Mouse (Mus musculus) limb, embryonic 14.5 days (tissue): Measurements from ENCODE around the gene Ncmap. TPM values are rescaled to one million over a fixed set of nuclear protein-coding genes. Genes with fewer than 3 reads are reported as not detected.

Experiments
- ATAC-seq: fragments of 200-750 bp; cut with Nextera tagmentation; 2 replicates; pipeline ENCODE4 v1.8.0; 2017; ENCODE audit warnings: low read depth, moderate number of reproducible peaks, moderate TSS enrichment; ENCODE audit not compliant: low FRiP score
- DNase-seq: peaks from one replicate; pipeline ENCODE4 v3.0.0-alpha.2; 2015; ENCODE audit warnings: low spot score
- H3K27ac ChIP-seq: fragments of 300-500 bp; sonication (generic); replicated peaks from 2 replicates; pipeline ENCODE4 v1.5.1; 2014; ENCODE audit warnings: low read depth, mild to moderate bottlenecking, low read length, moderate library complexity, mixed read lengths
- H3K27me3 ChIP-seq: fragments of 300-500 bp; sonication (generic); 2 replicates; pipeline ENCODE4 v1.6.1; 2014; ENCODE audit warnings: low read length, mixed read lengths; ENCODE audit not compliant: control insufficient read depth, insufficient read depth
- H3K36me3 ChIP-seq: fragments of 300-500 bp; sonication (generic); 2 replicates; pipeline ENCODE4 v1.6.1; 2014; ENCODE audit warnings: mild to moderate bottlenecking, low read length, moderate library complexity, mixed read lengths; ENCODE audit not compliant: control insufficient read depth, insufficient read depth
- H3K4me1 ChIP-seq: fragments of 300-500 bp; sonication (generic); 2 replicates; pipeline ENCODE4 v1.6.1; 2014; ENCODE audit warnings: antibody characterized with exemption, low read length, mixed read lengths; ENCODE audit not compliant: control insufficient read depth, insufficient read depth
- H3K4me2 ChIP-seq: fragments of 300-500 bp; sonication (generic); replicated peaks from 2 replicates; pipeline ENCODE4 v1.6.1; 2014; ENCODE audit warnings: low read depth, mild to moderate bottlenecking, low read length, moderate library complexity; ENCODE audit not compliant: severe bottlenecking
- H3K4me3 ChIP-seq: fragments of 300-500 bp; sonication (generic); replicated peaks from 2 replicates; pipeline ENCODE4 v1.5.1; 2014; ENCODE audit warnings: low read length
- H3K9ac ChIP-seq: fragments of 300-500 bp; sonication (generic); 2 replicates; pipeline ENCODE4 v1.6.1; 2014; ENCODE audit warnings: mild to moderate bottlenecking, low read depth, low read length, moderate library complexity; ENCODE audit not compliant: severe bottlenecking
- H3K9me3 ChIP-seq: fragments of 300-500 bp; sonication (generic); 2 replicates; pipeline ENCODE4 v1.6.1; 2016; ENCODE audit warnings: low read length; ENCODE audit not compliant: control insufficient read depth
- POLR2A ChIP-seq: fragments of 200-500 bp; IDR thresholded peaks from 2 replicates; pipeline ENCODE4 v1.8.0; 2012; ENCODE audit warnings: inconsistent platforms, mild to moderate bottlenecking, moderate library complexity, borderline replicate concordance; ENCODE audit not compliant: insufficient read depth, insufficient read length; ENCODE audit errors: extremely low read depth
- WGBS: fragments of 180-500 bp; shearing (Covaris S2); extraction: QIAGEN DNeasy Blood & Tissue Kit; methylation state at CpG from one replicate; pipeline ENCODE4 v1.1.7; 2014; 5-methylcytosine and 5-hydroxymethylcytosine counted together
- polyA plus RNA-seq, 2 experiments: library from polyadenylated mRNA; depleted of rRNA in 1 of 2; stranded (reverse) in 1 of 2; unstranded in 1 of 2; fragments of >200 nt; fragmentation: Nextera tagmentation in 1 of 2; extraction: Ambion mirVana in 1 of 2; gene quantifications; 2 replicates each; pipeline versions ENCODE4 v1.2.1 to v1.2.3; 2012 to 2014

Gene Ncmap
- polyA plus RNA-seq, 2 experiments, result 11.9 to 20.9 TPM

DNA sequence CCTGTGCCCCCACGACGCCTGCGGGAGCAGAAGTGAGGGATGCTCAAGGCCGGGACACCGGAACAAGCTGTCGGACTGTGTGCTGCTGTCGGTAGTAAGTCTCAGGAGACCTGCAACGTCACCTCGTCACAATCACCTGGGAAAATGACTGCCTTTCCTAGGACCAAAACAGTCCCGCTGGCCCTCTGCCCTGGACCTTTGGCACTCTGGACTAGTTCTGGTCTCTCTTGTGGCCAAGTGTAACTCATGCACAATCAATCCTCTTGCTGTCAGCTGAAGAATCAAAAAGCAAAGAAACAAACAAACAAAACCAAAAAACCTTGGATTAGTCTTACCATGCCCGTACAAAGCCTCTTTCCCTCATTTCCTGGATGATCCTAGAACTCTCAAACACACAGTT lies 20.8 kb downstream of the Ncmap start:
- 83% methylated on average over 11 of the region's 11 CpGs for WGBS
- no peak for ATAC-seq
- Histone ChIP-seq H3K36me3 (no peaks in the 10 kb centered on the region), H3K9me3 (no peaks in the 10 kb centered on the region), H3K27me3 (no peaks in the 10 kb centered on the region), H3K27ac (no peak overlapping the region), H3K4me1 (no peaks in the 10 kb centered on the region), H3K4me3 (no peak overlapping the region), H3K4me2 (no peak overlapping the region), H3K9ac (no peak overlapping the region)
- no peak for DNase-seq
- no peak for TF ChIP-seq POLR2A

- Histone ChIP-seq H3K27ac (no peak overlapping the region), H3K4me1 (no peaks in the 10 kb centered on the region), H3K27me3 (no peaks in the 10 kb centered on the region), H3K4me3 (no peak overlapping the region), H3K4me2 (no peak overlapping the region), H3K36me3 (no peaks in the 10 kb centered on the region), H3K9me3 (no peaks in the 10 kb centered on the region), H3K9ac (no peak overlapping the region)
- WGBS, result 58% methylated on average over 3 of the region's 3 CpGs
- TF ChIP-seq POLR2A, result no peak
- ATAC-seq, result no peak
- DNase-seq, result no peak
Observed at GRCm38 (mm10) chr4:135375444-135375843, 22.6 kb downstream of the Ncmap start.

- no peaks in the 10 kb centered on the region for H3K9me3 ChIP-seq
- 79% methylated on average over 5 of the region's 5 CpGs for WGBS
- no peaks in the 10 kb centered on the region for H3K4me1 ChIP-seq
- H3K4me3 ChIP-seq, result no peak overlapping the region
- H3K9ac ChIP-seq, result no peak overlapping the region
- no peaks in the 10 kb centered on the region for H3K27me3 ChIP-seq
- H3K27ac ChIP-seq, result no peak overlapping the region
- DNase-seq, result no peak
- no peak overlapping the region for H3K4me2 ChIP-seq
- no peaks in the 10 kb centered on the region for H3K36me3 ChIP-seq
- ATAC-seq, result no peak
- TF ChIP-seq POLR2A, result no peak
Observed at GRCm38 (mm10) chr4:135373299-135373698, 24.7 kb downstream of the Ncmap start.

DNA sequence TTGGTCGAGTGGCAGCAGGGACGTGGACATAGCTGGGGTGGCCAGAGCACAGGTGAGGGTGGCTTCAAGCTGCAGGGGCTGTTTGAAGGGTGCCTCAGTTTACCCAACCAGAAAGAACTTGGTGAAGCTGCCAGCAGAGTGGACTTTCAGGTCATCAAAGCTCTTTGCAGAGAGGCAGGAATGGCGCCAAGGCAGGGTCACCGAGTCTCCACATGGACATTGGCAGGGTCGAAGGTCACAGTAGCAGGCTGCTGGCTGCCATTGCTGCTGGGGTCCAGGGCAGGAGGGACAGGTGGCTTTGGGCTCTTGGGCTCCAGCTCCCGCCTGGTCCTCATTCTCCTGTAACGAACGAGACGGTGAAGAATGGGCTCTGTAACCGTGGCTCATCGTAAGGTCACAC lies 27.7 kb downstream of the Ncmap start:
- no peaks in the 10 kb centered on the region for H3K27me3 ChIP-seq
- H3K9ac ChIP-seq, result no peak overlapping the region
- no peaks in the 10 kb centered on the region for H3K9me3 ChIP-seq
- H3K4me1 ChIP-seq, result no peaks in the 10 kb centered on the region
- DNase-seq, result no peak
- H3K4me3 ChIP-seq, result no peak overlapping the region
- no peak overlapping the region for H3K27ac ChIP-seq
- ATAC-seq, result no peak
- no peaks in the 10 kb centered on the region for H3K36me3 ChIP-seq
- TF ChIP-seq POLR2A, result no peak
- 70% methylated on average over 11 of the region's 11 CpGs for WGBS
- H3K4me2 ChIP-seq, result no peak overlapping the region

GRCm38 (mm10) chr4:135362828-135363227 lies 35.2 kb downstream of the Ncmap start:
- 30% methylated on average over 6 of the region's 6 CpGs for WGBS
- H3K9me3 ChIP-seq, result no peaks in the 10 kb centered on the region

DNA sequence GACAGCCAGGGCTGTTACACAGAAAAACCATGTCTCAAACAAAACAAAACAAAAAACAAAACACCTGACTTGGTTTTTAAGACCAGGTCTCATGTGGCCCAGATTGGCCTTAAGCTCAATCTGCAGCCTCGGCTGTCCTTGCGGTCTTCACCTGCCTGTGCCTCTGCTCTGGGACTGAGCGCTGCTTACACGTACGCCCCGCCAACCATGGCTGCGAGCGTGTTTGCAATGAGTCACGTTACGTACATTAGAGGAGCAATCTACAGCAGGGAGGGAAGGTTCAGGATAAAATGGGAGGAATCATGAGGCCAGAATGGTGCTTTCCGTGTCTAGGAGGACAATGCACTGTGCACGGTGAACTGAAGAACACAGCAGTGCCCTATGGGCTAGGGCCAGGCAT lies 36.3 kb downstream of the Ncmap start:
- Histone ChIP-seq H3K4me3 (no peak overlapping the region), H3K9ac (no peak overlapping the region), H3K27ac (no peak overlapping the region), H3K4me1 (no peaks in the 10 kb centered on the region), H3K9me3 (no peaks in the 10 kb centered on the region), H3K36me3 (no peaks in the 10 kb centered on the region), H3K4me2 (no peak overlapping the region), H3K27me3 (no peaks in the 10 kb centered on the region)
- 85% methylated on average over 12 of the region's 12 CpGs for WGBS
- ATAC-seq (no peak), DNase-seq (no peak)
- no peak for TF ChIP-seq POLR2A

More at GRCm38 (mm10) chr4:135362828-135363227, 35.2 kb downstream of the Ncmap start:
- Histone ChIP-seq H3K27ac (no peak overlapping the region), H3K4me2 (no peak overlapping the region), H3K36me3 (no peaks in the 10 kb centered on the region), H3K4me3 (no peak overlapping the region), H3K27me3 (no peaks in the 10 kb centered on the region), H3K9ac (no peak overlapping the region), H3K4me1 (no peaks in the 10 kb centered on the region)
- DNase-seq (no peak), ATAC-seq (no peak)
- no peak for TF ChIP-seq POLR2A
